ENCODE assay signal across 9 mouse cellular contexts in genomic region chr19:17271179-17271622, GRCm38 (mm10).
A peak's percentile ranks its signal among the peaks of the same experiment; 100 is the strongest.
DNase-seq lines count a peak whose midpoint lies in the region; ATAC-seq and TF ChIP-seq lines count a peak whose summit lies in the region.
"Had no signal": no experiment of that assay in that cellular context is flagged by ENCODE, and none has a peak within 500 bp of the region (broad histone marks: within the 10 kb centered on the region; RNA-seq: fewer than 3 reads in every experiment).

No protein-coding gene starts in this region.

- no peaks in the 10 kb centered on the region for H3K9me3 ChIP-seq in kidney, embryonic 15.5 days (replicated peaks)
- H3K9me3 ChIP-seq in heart, embryonic 11.5 days (replicated peaks; ENCODE audit: control insufficient read depth, low read length): no peaks in the 10 kb centered on the region
- no peaks in the 10 kb centered on the region for H3K9me3 ChIP-seq in limb, embryonic 13.5 days

- TF ChIP-seq POLR2A in brain, embryonic 14.5 days (IDR thresholded peaks at IDR 0.05; ENCODE audit: borderline replicate concordance, extremely low read depth, insufficient read depth, insufficient read length, poor library complexity, severe bottlenecking): no peak
- TF ChIP-seq POLR2A in lung, adult 2 months (IDR thresholded peaks at IDR 0.05; ENCODE audit: borderline replicate concordance, extremely low read depth, low read depth, low read length): no peak

- no peak for TF ChIP-seq CTCF in brain, embryonic 14.5 days (IDR thresholded peaks at IDR 0.05; ENCODE audit: borderline replicate concordance, extremely low read depth, insufficient read depth, insufficient read length)
- no peak for TF ChIP-seq CTCF in lung, adult 2 months (IDR thresholded peaks at IDR 0.05; ENCODE audit: insufficient read depth, low read length)

- WGBS in kidney, embryonic 15.5 days: 38% methylated on average over 3 of the region's 3 CpGs
- WGBS in heart, embryonic 11.5 days (ENCODE audit: insufficient replicate concordance): 31% methylated on average over 3 of the region's 3 CpGs
- WGBS in limb, embryonic 13.5 days: 19% methylated on average over 3 of the region's 3 CpGs
- WGBS in lung, adult 2 months: 49% methylated on average over 3 of the region's 3 CpGs

- H3K27ac ChIP-seq in kidney, embryonic 15.5 days: peak overlapping the region; percentile 80
- peak overlapping the region; percentile 78 for H3K27ac ChIP-seq in heart, embryonic 11.5 days (ENCODE audit: low read depth, low read length)
- peak overlapping the region; percentile 83 for H3K27ac ChIP-seq in limb, embryonic 13.5 days

- H3K4me3 ChIP-seq in kidney, embryonic 15.5 days (replicated peaks): no peak overlapping the region
- no peak overlapping the region for H3K4me3 ChIP-seq in heart, embryonic 11.5 days (ENCODE audit: low read depth, low read length)
- H3K4me3 ChIP-seq in limb, embryonic 13.5 days: no peak overlapping the region
- no peak overlapping the region for H3K4me3 ChIP-seq in lung, adult 2 months (replicated peaks; ENCODE audit: extremely low read depth, low read depth, low read length)

- intact Hi-C loops in left cerebral cortex, postnatal 4 days (cut with DNase I): no loop called here

- no peak overlapping the region for H3K9ac ChIP-seq in kidney, embryonic 15.5 days
- H3K9ac ChIP-seq in heart, embryonic 11.5 days (ENCODE audit: low read depth, low read length): no peak overlapping the region
- H3K9ac ChIP-seq in limb, embryonic 13.5 days: no peak overlapping the region

- peaks cover 6% of the 10 kb centered on the region for H3K4me1 ChIP-seq in kidney, embryonic 15.5 days
- 0 out of 2 replicates have a peak, but pooled peaks cover 6% of the 10 kb centered on the region for H3K4me1 ChIP-seq in heart, embryonic 11.5 days (ENCODE audit: control insufficient read depth, insufficient read depth, low read length)
- peaks cover 19% of the 10 kb centered on the region for H3K4me1 ChIP-seq in limb, embryonic 13.5 days
- no peaks in the 10 kb centered on the region for H3K4me1 ChIP-seq in lung, adult 2 months (ENCODE audit: control insufficient read depth, insufficient read depth, low read length)

- no peak for DNase-seq in kidney, adult 9 months
- peak; percentile 34 for DNase-seq in brain, embryonic 14.5 days (ENCODE audit: low read depth)
- no peak for DNase-seq in left cerebral cortex, postnatal 4 days
- no peak for DNase-seq in lung, adult 2 months
- DNase-seq in right cerebral cortex, postnatal 36 days (ENCODE audit: low spot score in 2 of 2): no peak
- DNase-seq: cerebellum, adult 9-11 months had no signal

- H3K36me3 ChIP-seq in kidney, embryonic 15.5 days: no peaks in the 10 kb centered on the region
- no peaks in the 10 kb centered on the region for H3K36me3 ChIP-seq in heart, embryonic 11.5 days (ENCODE audit: control insufficient read depth, insufficient read depth, low read length)
- H3K36me3 ChIP-seq in limb, embryonic 13.5 days: no peaks in the 10 kb centered on the region

- ATAC-seq in kidney, embryonic 15.5 days (replicated peaks; ENCODE audit: low FRiP score): 0 out of 2 replicates have a peak, but pooled peaks have one; percentile 54
- ATAC-seq in heart, embryonic 11.5 days (replicated peaks; ENCODE audit: insufficient number of reproducible peaks, low FRiP score, low TSS enrichment): no peak
- peak; percentile 72 for ATAC-seq in limb, embryonic 13.5 days (ENCODE audit: low FRiP score, low read depth)

- H3K4me2 ChIP-seq in kidney, embryonic 15.5 days: no peak overlapping the region
- no peak overlapping the region for H3K4me2 ChIP-seq in heart, embryonic 11.5 days
- no peak overlapping the region for H3K4me2 ChIP-seq in limb, embryonic 13.5 days (replicated peaks)

- no peaks in the 10 kb centered on the region for H3K27me3 ChIP-seq in kidney, embryonic 15.5 days
- no peaks in the 10 kb centered on the region for H3K27me3 ChIP-seq in heart, embryonic 11.5 days (ENCODE audit: control insufficient read depth, insufficient read depth, low read length)
- H3K27me3 ChIP-seq in limb, embryonic 13.5 days: no peaks in the 10 kb centered on the region
